Mouse (Mus musculus): ENCODE results near the gene Gm5141. TPM values are rescaled to one million over a fixed set of nuclear protein-coding genes. Genes with fewer than 3 reads are reported as not detected.
"Not testable (repeated sequence)": the region's sequence is repeated elsewhere in the genome, so short reads cannot be mapped to it uniquely, and the experiment has no call there.

Gene Gm5141
- polyA plus RNA-seq (2015; fragmentation: Nextera tagmentation; extraction: Ambion mirVana) = 10.3 and 12.7 TPM in 2 replicates

DNA sequence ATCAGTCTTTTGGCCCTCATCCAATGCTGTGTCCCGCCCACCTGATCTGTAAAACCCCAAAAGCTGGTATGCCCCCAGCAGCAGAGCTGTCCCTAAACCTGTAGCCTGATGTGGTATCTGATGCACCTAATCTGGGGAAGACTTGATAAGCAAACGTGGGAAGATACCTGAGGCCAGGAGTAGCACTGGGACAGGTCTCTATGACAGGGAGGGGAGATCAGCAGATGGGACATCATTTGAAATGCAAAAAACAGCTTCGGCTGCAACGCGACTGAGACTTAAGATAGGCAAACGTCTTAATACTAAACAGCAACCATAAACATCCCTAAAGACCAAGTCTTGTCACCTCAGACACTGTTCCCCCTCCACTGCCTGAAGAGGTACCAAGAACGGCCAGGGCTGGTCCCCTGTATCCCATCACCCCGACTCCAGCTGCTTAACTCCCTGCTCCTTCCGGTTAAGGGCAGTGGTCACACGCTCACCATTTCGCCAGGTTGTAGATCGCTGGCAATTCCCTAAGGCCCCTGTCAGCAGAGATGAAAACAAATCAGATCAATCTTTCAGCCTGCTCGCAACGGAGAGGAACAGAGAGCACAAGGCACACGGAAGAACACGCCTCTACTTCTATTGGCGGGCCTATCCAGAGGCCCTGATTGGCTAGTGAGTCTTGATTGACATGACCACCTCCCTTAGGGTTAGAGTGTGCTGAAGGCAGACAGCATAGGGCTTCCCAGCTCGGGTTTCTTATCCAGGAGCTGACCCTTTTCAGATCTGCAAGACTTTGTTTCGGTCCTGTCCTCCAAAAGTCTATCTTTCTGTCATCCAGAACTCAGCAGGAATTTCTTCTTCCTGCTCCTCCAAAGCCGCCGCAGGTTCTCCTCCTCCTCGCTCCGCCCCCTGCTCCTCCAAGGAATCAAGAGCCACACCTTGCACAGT, at the start of gene Gm5141:
Gm5141 (minus strand) TSS at position 610 of the 936 bp plus-strand sequence.
- 5% methylated on average over 20 of the region's 23 CpGs for WGBS
- H3K36me3 ChIP-seq (ENCODE audit: control insufficient read depth, insufficient read depth, low read length); H3K27me3 ChIP-seq (ENCODE audit: control insufficient read depth, insufficient read depth, low read depth, low read length); H3K4me1 ChIP-seq (ENCODE audit: control insufficient read depth, insufficient read depth, low read length); H3K9me3 ChIP-seq (replicated peaks; ENCODE audit: control insufficient read depth, low read length, poor library complexity, severe bottlenecking): not testable (repeated sequence)
- Histone ChIP-seq H3K4me3 (ENCODE audit: low read depth, low read length) (peak within 1 kb of the TSS; percentile 54), H3K27ac (ENCODE audit: low read length) (0 out of 2 replicates have a peak within 1 kb of the TSS, but pooled peaks have one; percentile 50), H3K4me2 (ENCODE audit: low read length) (peak within 1 kb of the TSS; percentile 83), H3K9ac (ENCODE audit: low read depth, low read length) (peak within 1 kb of the TSS; percentile 70)
- peak; percentile 100 for ATAC-seq

DNA sequence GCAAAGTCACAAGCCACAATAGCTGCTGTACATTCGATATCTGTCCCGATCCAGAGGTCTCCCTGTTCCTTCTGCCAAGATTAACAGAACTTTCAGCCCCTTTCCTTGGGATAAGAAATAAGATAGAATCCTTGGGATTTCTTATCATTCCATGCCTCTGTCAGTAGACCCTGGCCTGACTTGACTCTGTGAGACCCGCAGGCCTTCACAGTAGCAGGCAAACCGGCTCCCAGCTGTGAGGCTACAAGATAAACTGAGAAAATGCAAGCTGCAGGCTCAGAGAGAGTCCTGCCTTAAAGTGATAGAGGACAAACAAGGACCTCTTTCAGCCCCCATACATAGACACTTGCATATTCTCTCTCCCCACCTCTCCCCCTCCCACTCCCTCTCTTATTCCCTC, 47.7 kb upstream of the Gm5141 start:
- Histone ChIP-seq H3K36me3 (ENCODE audit: control insufficient read depth, insufficient read depth, low read length) (no peaks in the 10 kb centered on the region), H3K9me3 (replicated peaks; ENCODE audit: control insufficient read depth, low read length, poor library complexity, severe bottlenecking) (no peaks in the 10 kb centered on the region), H3K27me3 (ENCODE audit: control insufficient read depth, insufficient read depth, low read depth, low read length) (no peaks in the 10 kb centered on the region), H3K27ac (ENCODE audit: low read length) (no peak overlapping the region), H3K9ac (ENCODE audit: low read depth, low read length) (no peak overlapping the region), H3K4me2 (ENCODE audit: low read length) (no peak overlapping the region), H3K4me1 (ENCODE audit: control insufficient read depth, insufficient read depth, low read length) (no peaks in the 10 kb centered on the region), H3K4me3 (ENCODE audit: low read depth, low read length) (no peak overlapping the region)
- 34% methylated on average over 4 of the region's 4 CpGs for WGBS
- no peak for ATAC-seq

DNA sequence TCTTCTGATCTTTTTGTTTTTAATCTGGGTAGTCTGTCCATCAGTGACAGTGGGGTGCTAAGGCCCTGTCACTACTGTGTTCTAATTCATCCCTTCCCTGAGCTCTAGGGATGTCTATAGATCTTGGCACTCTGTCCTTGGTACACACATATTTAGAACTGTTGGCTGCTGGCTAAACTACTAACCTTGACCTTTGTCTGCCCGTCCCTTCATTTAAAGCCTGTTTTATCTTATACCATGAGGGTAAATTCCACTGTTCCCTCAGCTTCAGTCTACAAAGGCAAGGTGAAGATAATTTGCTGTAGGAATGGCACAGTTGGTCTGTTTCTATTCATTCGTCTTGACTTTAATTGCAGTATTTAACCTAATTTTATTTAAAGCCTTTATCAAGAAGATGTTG, 46.6 kb upstream of the Gm5141 start:
- Histone ChIP-seq H3K9me3 (replicated peaks; ENCODE audit: control insufficient read depth, low read length, poor library complexity, severe bottlenecking) (no peaks in the 10 kb centered on the region), H3K27me3 (ENCODE audit: control insufficient read depth, insufficient read depth, low read depth, low read length) (no peaks in the 10 kb centered on the region), H3K4me3 (ENCODE audit: low read depth, low read length) (no peak overlapping the region), H3K9ac (ENCODE audit: low read depth, low read length) (no peak overlapping the region), H3K27ac (ENCODE audit: low read length) (no peak overlapping the region), H3K4me2 (ENCODE audit: low read length) (no peak overlapping the region), H3K36me3 (ENCODE audit: control insufficient read depth, insufficient read depth, low read length) (no peaks in the 10 kb centered on the region), H3K4me1 (ENCODE audit: control insufficient read depth, insufficient read depth, low read length) (no peaks in the 10 kb centered on the region)
- 84% methylated on average over 2 of the region's 2 CpGs for WGBS
- ATAC-seq = no peak

DNA sequence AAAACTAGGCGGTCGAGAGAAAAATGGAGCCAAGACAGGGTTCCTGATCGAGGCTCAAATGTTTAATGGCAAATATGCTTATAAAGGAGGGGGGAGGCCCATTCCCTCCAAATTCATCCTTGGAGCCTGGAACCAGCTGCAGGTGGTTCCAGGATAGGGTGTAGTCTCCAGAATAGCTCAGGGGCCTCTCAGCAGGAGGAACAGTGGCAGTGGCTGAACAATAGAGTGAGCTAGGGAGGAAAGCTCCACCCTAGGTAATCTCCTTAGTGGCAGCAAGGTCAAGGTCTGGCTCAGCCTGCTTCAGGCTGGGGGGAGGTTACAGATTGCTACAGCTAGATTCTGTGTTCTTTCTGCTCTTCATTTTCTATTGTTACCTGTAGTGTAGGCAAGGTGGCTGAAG, 30.1 kb upstream of the Gm5141 start:
- ATAC-seq; H3K9me3 ChIP-seq (replicated peaks; ENCODE audit: control insufficient read depth, low read length, poor library complexity, severe bottlenecking); H3K9ac ChIP-seq (ENCODE audit: low read depth, low read length); H3K4me3 ChIP-seq (ENCODE audit: low read depth, low read length); H3K4me1 ChIP-seq (ENCODE audit: control insufficient read depth, insufficient read depth, low read length); H3K27ac ChIP-seq (ENCODE audit: low read length); H3K4me2 ChIP-seq (ENCODE audit: low read length); H3K36me3 ChIP-seq (ENCODE audit: control insufficient read depth, insufficient read depth, low read length); H3K27me3 ChIP-seq (ENCODE audit: control insufficient read depth, insufficient read depth, low read depth, low read length): not testable (repeated sequence)
- WGBS = 84% methylated on average over 3 of the region's 3 CpGs

DNA sequence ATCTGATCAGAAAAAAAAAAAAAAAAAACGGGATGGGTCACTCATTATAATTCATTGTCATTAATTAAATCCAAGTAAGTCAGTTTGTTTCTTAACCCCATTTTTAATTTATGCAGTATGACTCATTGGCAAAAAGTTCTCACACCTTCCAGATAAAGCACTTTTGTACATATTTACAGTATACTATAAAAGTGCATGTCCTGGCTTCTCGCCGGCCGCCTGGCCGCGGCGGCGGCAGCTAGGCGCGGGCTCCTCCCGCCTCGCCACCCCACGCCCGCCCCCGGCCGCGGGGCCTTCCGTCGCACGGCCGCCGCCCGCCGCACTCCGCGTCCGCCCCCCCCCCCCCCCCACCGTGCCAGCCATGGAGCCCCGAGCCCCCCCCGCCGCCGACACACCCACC, 27.1 kb upstream of the Gm5141 start:
- no peaks in the 10 kb centered on the region for H3K27me3 ChIP-seq (ENCODE audit: control insufficient read depth, insufficient read depth, low read depth, low read length)
- H3K27ac ChIP-seq (ENCODE audit: low read length) = no peak overlapping the region
- no peaks in the 10 kb centered on the region for H3K4me1 ChIP-seq (ENCODE audit: control insufficient read depth, insufficient read depth, low read length)
- WGBS = 6% methylated on average over 31 of the region's 32 CpGs
- 0 out of 2 replicates have a peak overlapping the region, but pooled peaks have one; percentile 38 for H3K9ac ChIP-seq (ENCODE audit: low read depth, low read length)
- peak overlapping the region; percentile 40 for H3K4me3 ChIP-seq (ENCODE audit: low read depth, low read length)
- ATAC-seq = no peak
- peak overlapping the region; percentile 66 for H3K4me2 ChIP-seq (ENCODE audit: low read length)
- no peaks in the 10 kb centered on the region; the same call in 1 of the 2 replicates for H3K9me3 ChIP-seq (replicated peaks; ENCODE audit: control insufficient read depth, low read length, poor library complexity, severe bottlenecking)
- no peaks in the 10 kb centered on the region for H3K36me3 ChIP-seq (ENCODE audit: control insufficient read depth, insufficient read depth, low read length)

DNA sequence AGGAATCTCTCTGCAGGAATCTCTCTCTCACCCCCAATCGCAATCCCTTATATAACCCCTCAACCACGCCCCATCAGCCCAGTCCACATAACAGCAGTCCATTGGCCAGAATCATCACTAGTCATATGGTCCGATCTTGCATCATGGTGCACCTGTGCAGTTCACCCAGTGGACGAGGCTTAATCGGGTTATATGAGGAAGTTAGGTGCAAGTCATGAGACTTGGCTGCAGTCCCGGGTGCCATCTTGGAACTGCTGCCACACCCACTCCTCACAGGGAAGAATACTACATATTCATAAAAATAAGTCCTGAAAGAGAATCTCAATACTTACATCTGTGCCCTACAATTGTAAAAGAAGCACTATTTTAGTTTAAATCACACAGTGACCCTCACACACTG, 22.4 kb upstream of the Gm5141 start:
- H3K36me3 ChIP-seq (ENCODE audit: control insufficient read depth, insufficient read depth, low read length); ATAC-seq; H3K9me3 ChIP-seq (replicated peaks; ENCODE audit: control insufficient read depth, low read length, poor library complexity, severe bottlenecking); H3K4me1 ChIP-seq (ENCODE audit: control insufficient read depth, insufficient read depth, low read length); H3K4me3 ChIP-seq (ENCODE audit: low read depth, low read length); H3K27me3 ChIP-seq (ENCODE audit: control insufficient read depth, insufficient read depth, low read depth, low read length); H3K27ac ChIP-seq (ENCODE audit: low read length); H3K9ac ChIP-seq (ENCODE audit: low read depth, low read length); H3K4me2 ChIP-seq (ENCODE audit: low read length): not testable (repeated sequence)
- 87% methylated on average over 6 of the region's 6 CpGs for WGBS

DNA sequence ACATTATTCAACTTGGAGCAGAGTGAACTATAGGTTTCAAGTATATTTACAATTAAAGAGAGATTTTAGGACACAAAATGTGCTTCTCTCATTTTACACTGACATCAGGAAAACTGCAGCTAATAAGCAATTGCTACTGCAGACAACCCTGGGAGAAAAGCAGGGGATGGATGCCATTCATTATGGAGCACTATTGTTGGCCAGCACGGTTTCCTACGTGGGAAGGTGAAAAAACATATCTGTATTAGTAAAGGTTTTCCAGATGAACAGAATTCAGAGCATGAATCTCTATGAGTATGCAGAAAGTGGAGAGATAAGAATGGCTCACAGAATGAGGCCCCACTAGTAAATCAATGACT, 506 bp upstream of the Gm5141 start:
- H3K27ac ChIP-seq (ENCODE audit: low read length) = 0 out of 2 replicates have a peak overlapping the region, but pooled peaks have one; percentile 43

DNA sequence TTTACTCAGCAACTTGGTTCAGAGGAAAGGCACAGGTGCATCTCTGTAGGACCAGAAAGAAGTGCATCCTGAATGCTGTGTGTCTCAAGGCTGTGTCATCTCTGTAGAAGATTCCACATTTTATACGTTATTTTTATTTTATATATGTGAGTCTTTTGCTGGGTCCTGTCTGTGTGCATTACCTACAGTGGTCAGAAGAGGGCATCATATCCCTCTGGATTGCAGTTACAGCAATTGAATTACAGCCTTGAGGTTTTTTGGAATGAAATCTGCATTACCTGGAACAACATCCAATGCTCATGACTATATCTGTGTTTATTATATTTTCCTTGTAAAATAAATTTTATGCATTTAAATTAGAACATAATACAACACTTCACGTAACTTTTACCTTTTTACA, 21.8 kb downstream of the Gm5141 start:
- WGBS = 68% methylated on average over 2 of the region's 2 CpGs
- H3K4me2 ChIP-seq (ENCODE audit: low read length); ATAC-seq: not testable (repeated sequence)

More for the DNA sequence above, 506 bp upstream of the Gm5141 start:
- not testable (repeated sequence) for H3K9me3 ChIP-seq (replicated peaks; ENCODE audit: control insufficient read depth, low read length, poor library complexity, severe bottlenecking); H3K9ac ChIP-seq (ENCODE audit: low read depth, low read length); H3K36me3 ChIP-seq (ENCODE audit: control insufficient read depth, insufficient read depth, low read length); H3K4me1 ChIP-seq (ENCODE audit: control insufficient read depth, insufficient read depth, low read length); H3K27me3 ChIP-seq (ENCODE audit: control insufficient read depth, insufficient read depth, low read depth, low read length)
- peak overlapping the region; percentile 54 for H3K4me3 ChIP-seq (ENCODE audit: low read depth, low read length)
- peak; percentile 62; the same call in 1 of the 2 replicates for ATAC-seq
- WGBS = 40% methylated on average over 2 of the region's 2 CpGs
- H3K4me2 ChIP-seq (ENCODE audit: low read length) = peak overlapping the region; percentile 49

More for the DNA sequence above, 21.8 kb downstream of the Gm5141 start:
- H3K9me3 ChIP-seq (replicated peaks; ENCODE audit: control insufficient read depth, low read length, poor library complexity, severe bottlenecking); H3K27ac ChIP-seq (ENCODE audit: low read length); H3K4me3 ChIP-seq (ENCODE audit: low read depth, low read length); H3K9ac ChIP-seq (ENCODE audit: low read depth, low read length); H3K4me1 ChIP-seq (ENCODE audit: control insufficient read depth, insufficient read depth, low read length); H3K36me3 ChIP-seq (ENCODE audit: control insufficient read depth, insufficient read depth, low read length); H3K27me3 ChIP-seq (ENCODE audit: control insufficient read depth, insufficient read depth, low read depth, low read length): not testable (repeated sequence)
